Mouse (Mus musculus) intestine, postnatal 0 days (tissue): ENCODE measurements around the gene Catsperg2. TPM values are rescaled to one million over a fixed set of nuclear protein-coding genes. Genes with fewer than 3 reads are reported as not detected.
"Not testable (repeated sequence)": the region's sequence is repeated elsewhere in the genome, so short reads cannot be mapped to it uniquely, and the experiment has no call there.

Experiments used
- ATAC-seq: fragments of 200-750 bp; cut with Nextera tagmentation; 2 replicates; pipeline ENCODE4 v1.8.0; 2017; ENCODE audit warnings: mild to moderate bottlenecking, moderate TSS enrichment, moderate library complexity
- H3K27ac ChIP-seq: fragments of 300-500 bp; sonication (generic); 2 replicates; pipeline ENCODE4 v1.5.1; 2014; ENCODE audit warnings: mild to moderate bottlenecking, low read depth, low read length, moderate library complexity
- H3K27me3 ChIP-seq: fragments of 300-500 bp; sonication (generic); replicated peaks from 2 replicates; pipeline ENCODE4 v1.6.1; 2014; ENCODE audit warnings: low read length, mixed read lengths; ENCODE audit not compliant: control insufficient read depth, insufficient read depth
- H3K36me3 ChIP-seq: fragments of 300-500 bp; sonication (generic); 2 replicates; pipeline ENCODE4 v1.6.1; 2014; ENCODE audit warnings: mild to moderate bottlenecking, moderate library complexity; ENCODE audit not compliant: control insufficient read depth, insufficient read depth
- H3K4me1 ChIP-seq: fragments of 300-500 bp; sonication (generic); replicated peaks from 2 replicates; pipeline ENCODE4 v1.6.1; 2014; ENCODE audit warnings: antibody characterized with exemption, low read length, mixed read lengths; ENCODE audit not compliant: control insufficient read depth, insufficient read depth
- H3K4me2 ChIP-seq: fragments of 300-500 bp; sonication (generic); replicated peaks from 2 replicates; pipeline ENCODE4 v1.6.1; 2014; ENCODE audit warnings: low read depth, mild to moderate bottlenecking, moderate library complexity
- H3K4me3 ChIP-seq: fragments of 300-500 bp; sonication (generic); 2 replicates; pipeline ENCODE4 v1.5.1; 2014; ENCODE audit warnings: low read depth, low read length
- H3K9ac ChIP-seq: fragments of 300-500 bp; sonication (generic); 2 replicates; pipeline ENCODE4 v1.6.1; 2014; ENCODE audit warnings: mild to moderate bottlenecking, low read depth, low read length
- H3K9me3 ChIP-seq: fragments of 300-500 bp; sonication (generic); 2 replicates; pipeline ENCODE4 v1.6.1; 2016; ENCODE audit warnings: mixed run types; ENCODE audit not compliant: control insufficient read depth
- CTCF ChIP-seq: sonication (generic); IDR thresholded peaks from 2 replicates; pipeline ENCODE4 v1.5.1; 2016; ENCODE audit warnings: low read depth, mild to moderate bottlenecking, control low read depth, antibody characterized with exemption, moderate library complexity
- WGBS: fragments of 180-500 bp; shearing (Covaris S2); extraction: QIAGEN DNeasy Blood & Tissue Kit; methylation state at CpG from one replicate; pipeline ENCODE4 v1.1.7; 2014; 5-methylcytosine and 5-hydroxymethylcytosine counted together
- polyA plus RNA-seq: library from polyadenylated mRNA; unstranded; fragments of >200 nt; fragmentation: Nextera tagmentation; extraction: Ambion mirVana; gene quantifications from 2 replicates; pipeline ENCODE4 v1.2.1, GENCODE M21; 2015

Gene Catsperg2
- polyA plus RNA-seq, 1 experiment from 2014 or later = not detected

- Histone ChIP-seq H3K27ac (no peak overlapping the region; the same call in 1 of the 2 replicates), H3K9ac (peak overlapping the region; percentile 31; the same call in 1 of the 2 replicates), H3K4me1 (0 out of 2 replicates have a peak, but pooled peaks cover 5% of the 10 kb centered on the region), H3K4me3 (peak overlapping the region; percentile 85), H3K27me3 (no peaks in the 10 kb centered on the region), H3K36me3 (no peaks in the 10 kb centered on the region; the same call in 1 of the 2 replicates), H3K9me3 (no peaks in the 10 kb centered on the region), H3K4me2 (peak overlapping the region; percentile 81)
- under 1% methylated on average over 15 of the region's 15 CpGs for WGBS
- ATAC-seq = peak; percentile 34; the same call in 1 of the 2 replicates
- no peak for TF ChIP-seq CTCF
Measured at GRCm38 (mm10) chr7:29767058-29767686, 40.3 kb upstream of the Catsperg2 start.

DNA sequence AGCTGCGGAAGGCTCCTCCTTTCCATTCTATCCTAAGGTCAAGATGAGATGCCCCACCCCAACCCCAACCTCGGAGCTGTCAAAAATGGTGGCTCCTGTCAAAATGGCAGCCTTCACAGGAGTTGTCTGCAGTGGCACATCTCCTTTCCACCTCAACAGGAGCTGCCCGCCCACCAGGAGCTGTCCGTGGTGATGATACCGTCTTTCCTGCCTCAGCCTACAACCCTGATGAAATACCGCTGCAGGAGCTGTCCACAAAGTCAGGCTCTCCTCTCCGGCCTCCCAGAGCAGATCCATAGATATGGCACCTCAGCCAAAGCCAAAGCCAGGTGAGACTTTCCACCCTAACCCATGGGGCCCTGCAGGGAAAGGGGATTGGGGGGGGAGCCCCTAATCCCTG, 37.9 kb upstream of the Catsperg2 start:
- no peak for ATAC-seq
- H3K27ac ChIP-seq = no peak overlapping the region
- TF ChIP-seq CTCF = no peak
- no peak overlapping the region for H3K9ac ChIP-seq
- H3K36me3 ChIP-seq = no peaks in the 10 kb centered on the region
- H3K4me2 ChIP-seq = no peak overlapping the region
- H3K9me3 ChIP-seq = no peaks in the 10 kb centered on the region
- no peak overlapping the region for H3K4me3 ChIP-seq
- H3K27me3 ChIP-seq = no peaks in the 10 kb centered on the region
- 78% methylated on average over 7 of the region's 7 CpGs for WGBS
- 0 out of 2 replicates have a peak, but pooled peaks cover 4% of the 10 kb centered on the region for H3K4me1 ChIP-seq

GRCm38 (mm10) chr7:29760476-29760875, 33.6 kb upstream of the Catsperg2 start:
- Histone ChIP-seq H3K27me3 (no peaks in the 10 kb centered on the region), H3K9me3 (no peaks in the 10 kb centered on the region), H3K4me2 (no peak overlapping the region), H3K36me3 (no peaks in the 10 kb centered on the region), H3K27ac (no peak overlapping the region), H3K4me3 (no peak overlapping the region), H3K9ac (no peak overlapping the region), H3K4me1 (no peaks in the 10 kb centered on the region)
- no peak for ATAC-seq
- WGBS = 78% methylated on average over 5 of the region's 5 CpGs
- TF ChIP-seq CTCF = no peak

DNA sequence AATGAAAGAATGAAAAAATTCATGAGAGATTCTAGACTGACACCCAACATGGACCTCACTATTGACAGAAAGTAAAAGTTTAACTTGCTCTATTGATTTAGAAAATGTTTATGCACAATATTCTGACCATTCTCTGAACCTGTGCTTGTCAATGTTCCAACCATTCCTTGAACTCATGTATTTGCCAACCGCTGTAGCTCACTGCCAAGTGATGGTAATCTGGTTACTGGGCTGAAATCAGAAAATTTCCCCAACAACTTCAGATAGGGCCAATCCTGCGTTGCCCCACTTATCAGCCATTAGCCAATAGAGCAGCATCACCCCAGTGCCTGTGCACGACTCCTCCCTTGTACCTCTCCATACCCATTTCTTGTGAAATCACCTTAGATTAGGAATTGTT, 15.4 kb upstream of the Catsperg2 start:
- Histone ChIP-seq H3K4me3 (no peak overlapping the region), H3K36me3 (no peaks in the 10 kb centered on the region), H3K4me1 (no peaks in the 10 kb centered on the region), H3K9ac (no peak overlapping the region), H3K27me3 (no peaks in the 10 kb centered on the region), H3K27ac (no peak overlapping the region), H3K9me3 (no peaks in the 10 kb centered on the region), H3K4me2 (no peak overlapping the region)
- 58% methylated on average over 3 of the region's 3 CpGs for WGBS
- TF ChIP-seq CTCF = no peak
- ATAC-seq = no peak

- peak; percentile 32; the same call in 1 of the 2 replicates for TF ChIP-seq CTCF
- Histone ChIP-seq H3K27me3 (no peaks in the 10 kb centered on the region), H3K36me3 (no peaks in the 10 kb centered on the region), H3K9me3 (peaks cover 4% of the 10 kb centered on the region; the same call in 1 of the 2 replicates), H3K4me3 (no peak overlapping the region), H3K27ac (no peak overlapping the region), H3K4me2 (no peak overlapping the region), H3K4me1 (no peaks in the 10 kb centered on the region), H3K9ac (no peak overlapping the region)
- WGBS = 93% methylated on average over 2 of the region's 2 CpGs
- ATAC-seq = no peak
Measured at GRCm38 (mm10) chr7:29728055-29728454, 1.2 kb upstream of the Catsperg2 start.

GRCm38 (mm10) chr7:29725461-29726142, 1.2 kb downstream of the Catsperg2 start:
- H3K4me2 ChIP-seq = not testable (repeated sequence)
- peak; percentile 49; the same call in 1 of the 2 replicates for ATAC-seq
- WGBS = 29% methylated on average over 16 of the region's 17 CpGs

GRCm38 (mm10) chr7:29708891-29709290, 17.9 kb downstream of the Catsperg2 start:
- H3K9ac ChIP-seq, H3K27ac ChIP-seq, H3K4me2 ChIP-seq, H3K4me1 ChIP-seq, H3K4me3 ChIP-seq, ATAC-seq, H3K27me3 ChIP-seq, H3K9me3 ChIP-seq, H3K36me3 ChIP-seq: not testable (repeated sequence)
- WGBS = 45% methylated on average over 2 of the region's 2 CpGs

More at GRCm38 (mm10) chr7:29725461-29726142, 1.2 kb downstream of the Catsperg2 start:
- H3K4me1 ChIP-seq, H3K9ac ChIP-seq, H3K9me3 ChIP-seq, H3K36me3 ChIP-seq, H3K27ac ChIP-seq, H3K27me3 ChIP-seq, H3K4me3 ChIP-seq: not testable (repeated sequence)

- H3K4me3 ChIP-seq, H3K27me3 ChIP-seq, H3K27ac ChIP-seq, H3K36me3 ChIP-seq, H3K9ac ChIP-seq, H3K4me2 ChIP-seq, H3K4me1 ChIP-seq, ATAC-seq, H3K9me3 ChIP-seq: not testable (repeated sequence)
- 85% methylated on average over 3 of the region's 3 CpGs for WGBS
Measured at GRCm38 (mm10) chr7:29695231-29695630, 31.6 kb downstream of the Catsperg2 start.
